Mouse (Mus musculus) cerebellum, adult 8-10 months (tissue): ENCODE measurements around the gene Mt3.

ENCODE experiments used
- DNase-seq: peaks from one replicate; pipeline ENCODE4 v3.0.0; 2022

Mt3 gene

DNA sequence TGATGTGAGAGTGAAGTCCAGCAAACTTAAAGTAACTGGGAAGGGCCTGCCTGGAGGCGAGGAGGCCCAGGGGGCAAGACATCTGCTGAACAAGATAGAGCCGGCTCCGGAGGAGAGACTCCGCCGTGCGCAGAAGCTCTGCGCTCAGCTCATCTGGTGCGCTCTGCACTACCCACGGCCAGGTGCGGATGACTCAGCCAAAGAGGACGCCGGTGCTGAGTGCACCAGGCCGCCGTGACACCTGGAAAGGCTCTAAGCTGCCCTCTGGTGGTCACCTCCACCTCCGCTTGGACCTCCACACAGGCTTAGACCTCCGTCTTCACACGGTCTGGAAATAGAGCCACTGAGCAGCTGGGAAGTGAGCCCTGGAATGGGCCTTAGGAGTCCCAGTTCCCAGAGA is 34.1 kb downstream of the Mt3 start:
- DNase-seq, result peak; percentile 76

DNA sequence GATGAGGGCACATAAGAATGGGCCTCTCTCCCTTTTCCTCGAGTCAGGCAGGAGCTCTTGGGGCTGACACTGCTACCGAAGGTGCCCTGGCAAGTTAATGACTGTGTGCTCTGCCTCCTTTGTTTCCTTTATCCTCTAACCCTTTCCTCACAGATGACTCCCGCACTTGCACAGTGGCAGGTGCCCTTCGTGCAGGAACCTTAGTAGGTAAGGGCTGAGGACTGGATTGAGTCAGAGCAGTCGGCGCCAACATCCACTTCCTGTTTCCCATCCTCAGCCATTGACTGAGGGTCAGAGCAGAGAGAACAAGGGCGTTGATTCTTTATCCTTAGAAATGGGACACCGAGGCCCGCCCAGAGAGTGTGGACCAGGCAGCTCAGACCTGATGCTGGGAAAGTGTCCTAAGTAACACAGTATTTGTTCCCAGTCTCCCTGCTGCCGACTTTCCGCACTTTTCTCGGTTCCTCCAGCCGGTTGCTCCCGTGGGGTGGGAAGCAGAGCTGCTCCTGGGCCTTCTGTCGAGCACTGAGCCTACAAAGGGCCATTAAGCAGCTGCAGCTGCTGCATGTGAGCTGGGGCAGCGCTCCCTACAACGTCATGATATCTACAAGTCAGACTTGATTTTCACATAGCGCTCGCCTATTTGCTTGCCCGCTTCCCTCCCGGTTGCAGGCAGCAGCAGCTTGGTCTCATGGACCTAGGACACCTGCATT is 35.0 kb downstream of the Mt3 start:
- no peak for DNase-seq

- no peak for DNase-seq
Observed at GRCm38 (mm10) chr8:94189275-94190031, 37.0 kb downstream of the Mt3 start.

DNA sequence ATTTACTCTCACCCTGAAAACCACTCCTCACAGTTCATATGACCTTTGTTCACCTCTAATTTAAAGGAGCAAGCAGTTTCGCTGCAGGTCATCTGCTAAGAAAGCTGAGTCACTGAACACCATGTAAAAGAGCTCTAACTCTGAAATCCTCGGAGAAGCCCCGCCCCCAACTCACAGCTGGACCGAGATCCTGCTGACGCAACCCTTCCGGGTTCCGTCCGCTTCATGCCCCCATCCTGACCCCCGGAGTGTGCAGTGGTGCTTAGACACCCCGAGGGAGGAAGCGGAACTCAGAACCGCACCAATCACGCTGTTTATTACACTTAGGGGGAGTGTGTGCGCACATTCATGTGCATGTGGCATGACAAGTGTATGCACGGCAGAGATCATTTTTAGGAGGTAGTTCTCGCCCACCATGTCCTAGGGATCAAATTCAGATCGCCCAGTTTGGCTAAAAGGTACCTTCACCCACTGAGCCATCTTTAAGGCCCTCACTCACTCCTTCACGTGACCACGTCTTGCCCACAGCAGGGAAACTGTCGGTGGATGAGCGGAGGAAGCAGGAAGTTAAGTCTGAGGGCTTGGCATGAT is 38.8 kb downstream of the Mt3 start:
- no peak for DNase-seq

- no peak for DNase-seq
Observed at GRCm38 (mm10) chr8:94192926-94193325, 40.5 kb downstream of the Mt3 start.

GRCm38 (mm10) chr8:94194591-94195223 is 42.3 kb downstream of the Mt3 start:
- no peak for DNase-seq

DNA sequence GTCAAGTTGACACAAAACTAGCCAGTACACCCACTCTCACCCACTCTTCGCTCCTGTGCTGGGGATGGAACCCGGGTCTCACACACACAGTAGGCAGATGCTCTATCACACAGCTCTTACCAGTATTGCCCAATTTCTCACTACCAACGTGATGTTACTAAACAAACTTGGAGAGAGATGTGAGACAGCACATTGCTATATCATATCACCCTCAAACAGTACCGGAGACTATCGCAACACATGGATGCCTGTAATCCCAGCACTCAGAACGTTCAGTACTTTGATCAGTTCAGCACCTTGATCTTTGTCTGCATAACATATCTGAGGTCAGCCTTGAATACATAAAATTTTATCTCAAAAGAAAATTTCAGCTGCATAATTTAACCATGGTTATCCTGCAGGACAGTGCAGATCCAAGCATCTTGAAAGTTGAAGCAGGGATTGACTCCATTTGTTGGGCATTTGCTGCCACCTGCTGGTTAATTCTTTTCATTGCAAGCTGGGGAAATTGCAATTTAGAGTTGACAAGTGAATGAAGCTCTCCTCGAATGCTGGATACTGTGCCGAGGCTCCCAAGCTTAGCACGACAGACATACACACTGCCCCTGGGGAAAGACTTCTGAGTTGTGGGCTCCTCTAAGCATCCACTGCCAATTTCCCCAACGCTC is 46.9 kb downstream of the Mt3 start:
- DNase-seq, result peak; percentile 67
